Mouse (Mus musculus) myocyte (in vitro differentiated cells): ENCODE data around the gene Vamp5.

Experiments used
- CEBPB ChIP-seq: IDR thresholded peaks from 2 replicates; pipeline ENCODE4 v1.6.1; 2011; ENCODE audit warnings: mild to moderate bottlenecking, moderate library complexity; ENCODE audit not compliant: poor library complexity, insufficient read depth, severe bottlenecking
- E2F4 ChIP-seq: IDR thresholded peaks from one replicate; pipeline ENCODE4 v1.6.1; 2011; ENCODE audit warnings: mild to moderate bottlenecking, control low read depth, moderate library complexity; ENCODE audit not compliant: insufficient read depth
- MAX ChIP-seq: IDR thresholded peaks from one replicate; pipeline ENCODE4 v1.6.1; 2011; ENCODE audit warnings: low read depth, mild to moderate bottlenecking, control low read depth
- MYOD1 ChIP-seq, 3 experiments: IDR thresholded peaks; one replicate each; pipeline ENCODE4 v1.6.1; 2011; ENCODE audit warnings: control low read depth in 2 of 3, low read depth in 2 of 3, mild to moderate bottlenecking in 2 of 3, moderate library complexity in 1 of 3; ENCODE audit not compliant: insufficient read length in 2 of 3, control insufficient read depth in 1 of 3
- MYOG ChIP-seq, 3 experiments: IDR thresholded peaks; one replicate each; pipeline ENCODE4 v1.6.1; 2011; ENCODE audit warnings: control low read depth in 2 of 3, low read depth in 2 of 3, mild to moderate bottlenecking in 2 of 3; ENCODE audit not compliant: insufficient read length in 2 of 3, control insufficient read depth in 1 of 3, insufficient read depth in 1 of 3
- POLR2A ChIP-seq: IDR thresholded peaks from one replicate; pipeline ENCODE4 v1.6.1; 2011; ENCODE audit warnings: low read depth, mild to moderate bottlenecking, control low read depth, moderate library complexity; ENCODE audit not compliant: insufficient read length
- POLR2AphosphoS2 ChIP-seq: IDR thresholded peaks from one replicate; pipeline ENCODE4 v1.6.1; 2011; ENCODE audit warnings: low read depth, control low read depth; ENCODE audit not compliant: insufficient read length
- TCF12 ChIP-seq: IDR thresholded peaks from one replicate; pipeline ENCODE4 v1.6.1; 2011; ENCODE audit warnings: mild to moderate bottlenecking, control low read depth; ENCODE audit not compliant: poor library complexity, insufficient read depth, severe bottlenecking
- TCF3 ChIP-seq: IDR thresholded peaks from one replicate; pipeline ENCODE4 v1.6.1; 2011; ENCODE audit warnings: low read depth, control low read depth; ENCODE audit not compliant: insufficient read length

DNA sequence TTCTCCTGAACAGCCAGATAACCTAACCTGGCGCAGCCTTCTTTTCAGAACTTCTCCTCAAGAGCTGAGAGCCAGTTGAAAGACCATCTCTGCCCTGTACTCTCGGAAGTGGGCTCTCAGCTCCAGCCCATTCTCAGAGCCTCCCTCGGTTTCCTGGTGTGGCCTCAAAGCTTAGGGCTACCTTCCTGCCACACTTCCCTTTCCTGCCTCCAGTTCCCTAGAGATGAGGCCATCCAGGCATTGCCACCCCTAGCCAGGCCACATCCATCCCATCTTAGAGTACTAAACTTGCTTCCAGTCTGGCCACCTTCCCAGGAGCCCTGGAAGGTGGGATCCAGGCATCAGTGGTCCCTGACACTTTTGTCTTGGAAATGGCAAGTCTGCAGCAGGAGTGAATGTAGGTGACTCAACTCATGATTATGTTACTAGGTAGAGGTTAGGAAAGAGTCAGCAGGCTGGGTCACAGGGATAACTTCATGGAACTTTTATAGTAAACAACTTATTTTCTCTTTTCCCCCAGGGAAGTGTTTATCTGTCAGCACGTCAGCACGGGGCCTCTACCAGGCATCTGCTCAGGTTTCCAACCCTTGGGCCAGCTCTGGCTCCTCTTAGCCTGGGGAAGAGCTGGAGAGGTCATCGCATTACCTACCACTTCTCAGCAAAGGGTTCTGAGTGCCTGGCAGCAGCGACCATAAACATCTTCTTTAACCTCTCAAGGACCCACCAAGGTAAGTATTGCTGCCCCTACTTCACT, 714 bp downstream of the Vamp5 start:
- TF ChIP-seq CEBPB (no peak), MAX (no peak), MYOD1 (IDR thresholded peaks at IDR 0.05; ENCODE audit: control insufficient read depth in 1 of 3, insufficient read length in 2 of 3, low read depth in 2 of 3) (no peak), POLR2A (no peak), E2F4 (no peak), POLR2AphosphoS2 (no peak), TCF3 (no peak), MYOG (IDR thresholded peaks at IDR 0.05; ENCODE audit: control insufficient read depth in 1 of 3, insufficient read depth in 1 of 3, insufficient read length in 2 of 3, low read depth in 2 of 3) (no peak), TCF12 (no peak)
